Mouse (Mus musculus) inflammation-experienced regulatory T-cells, adult 6 months (primary cell): ENCODE measurements around the gene Cyp4f17. TPM values are rescaled to one million over a fixed set of nuclear protein-coding genes. Genes with fewer than 3 reads are reported as not detected.
"Not testable (repeated sequence)": the region's sequence is repeated elsewhere in the genome, so short reads cannot be mapped to it uniquely, and the experiment has no call there.

ENCODE experiments used
- ATAC-seq: one replicate; pipeline ENCODE4 v1.8.0; 2017
- polyA plus RNA-seq, 3 experiments: library from polyadenylated mRNA; unstranded; fragments of 100-300 nt; shearing (Covaris generic); gene quantifications; one replicate each; pipeline ENCODE4 v1.2.1; 2017

The Cyp4f17 gene
- polyA plus RNA-seq = 10 to 100 TPM; 10.3 to 11.9 (median 10.8) TPM

DNA sequence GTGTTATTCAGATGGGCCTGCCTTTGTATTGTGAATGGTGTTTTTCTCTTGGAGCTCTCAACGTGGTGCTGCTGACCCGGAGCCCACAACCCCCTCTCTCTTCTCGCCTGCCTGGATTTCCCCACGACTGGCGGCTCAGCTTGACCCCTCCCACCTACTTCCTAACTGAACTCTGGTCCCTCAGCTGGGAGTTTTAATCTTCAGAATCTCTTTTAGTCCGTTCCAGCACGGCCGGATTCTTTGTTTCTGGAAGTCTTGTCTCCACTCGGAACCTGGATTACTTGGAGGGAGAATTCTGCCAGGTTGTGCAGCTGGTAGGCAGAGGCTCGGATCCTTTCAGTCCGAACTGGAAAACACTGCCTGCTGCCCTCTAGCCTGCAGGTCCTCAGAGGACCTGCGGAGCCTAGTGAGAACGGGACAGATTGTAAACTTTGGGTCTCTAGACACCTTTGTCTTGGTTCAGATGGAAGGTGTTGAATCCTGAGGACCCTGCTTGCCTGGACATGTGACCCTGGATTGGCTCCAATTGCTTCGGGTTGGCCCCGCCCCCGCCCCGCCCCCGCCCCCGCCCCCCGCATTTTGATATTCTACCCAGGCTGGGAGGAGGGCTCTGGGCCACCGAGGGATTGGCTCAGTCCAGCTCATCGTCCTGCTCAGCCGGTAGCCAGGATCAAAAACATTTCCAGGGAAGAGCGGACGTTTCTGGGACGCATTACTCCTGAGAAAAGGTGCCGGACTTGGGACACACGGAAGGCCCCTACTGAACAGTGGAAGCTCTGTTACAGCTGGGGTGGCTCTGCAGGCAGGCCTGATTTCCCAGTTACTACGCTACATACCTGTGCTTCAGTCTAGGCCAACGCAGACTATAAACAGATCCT lies at the start of gene Cyp4f17:
Cyp4f17 (plus strand) TSS at position 200 of the 878 bp plus-strand sequence.
- ATAC-seq = no peak

DNA sequence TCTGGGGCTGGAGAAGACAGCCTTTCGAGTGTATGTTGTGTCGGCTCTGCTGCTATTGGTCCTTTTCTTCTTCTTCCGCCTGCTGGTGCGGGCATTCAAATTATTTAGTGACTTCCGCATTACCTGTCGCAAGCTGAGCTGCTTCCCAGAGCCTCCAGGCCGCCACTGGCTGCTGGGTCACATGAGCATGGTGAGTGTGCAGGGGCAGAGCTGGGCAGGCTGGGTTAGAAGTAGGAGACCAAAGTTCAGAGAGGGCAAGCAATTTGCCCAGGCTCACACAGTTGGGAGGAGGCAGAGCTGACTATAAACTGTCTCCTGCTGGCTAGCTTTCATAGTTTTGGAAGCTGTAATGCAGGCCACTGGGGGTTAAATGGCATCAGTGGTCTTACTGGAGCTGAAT lies 37.4 kb upstream of the Cyp4f17 start:
- no peak for ATAC-seq

DNA sequence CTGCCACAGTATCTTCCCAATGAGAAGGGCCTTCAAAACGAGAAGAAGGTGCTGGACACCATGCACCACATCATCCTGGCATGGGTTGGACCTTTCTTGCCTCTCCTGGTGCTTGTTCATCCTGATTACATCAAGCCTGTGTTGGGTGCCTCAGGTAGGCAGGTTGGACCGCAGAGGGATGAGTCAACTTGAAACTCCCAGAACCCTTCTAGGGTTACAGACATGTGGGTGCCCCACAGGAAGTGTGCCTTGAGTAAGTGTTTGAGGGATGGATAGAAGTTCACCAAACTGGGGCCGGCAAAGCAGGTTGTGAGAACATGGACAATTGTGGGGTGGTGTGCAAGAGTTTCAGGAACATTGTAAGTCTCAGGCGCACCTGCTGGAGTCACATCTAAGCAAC lies 35.1 kb upstream of the Cyp4f17 start:
- peak; percentile 99 for ATAC-seq

DNA sequence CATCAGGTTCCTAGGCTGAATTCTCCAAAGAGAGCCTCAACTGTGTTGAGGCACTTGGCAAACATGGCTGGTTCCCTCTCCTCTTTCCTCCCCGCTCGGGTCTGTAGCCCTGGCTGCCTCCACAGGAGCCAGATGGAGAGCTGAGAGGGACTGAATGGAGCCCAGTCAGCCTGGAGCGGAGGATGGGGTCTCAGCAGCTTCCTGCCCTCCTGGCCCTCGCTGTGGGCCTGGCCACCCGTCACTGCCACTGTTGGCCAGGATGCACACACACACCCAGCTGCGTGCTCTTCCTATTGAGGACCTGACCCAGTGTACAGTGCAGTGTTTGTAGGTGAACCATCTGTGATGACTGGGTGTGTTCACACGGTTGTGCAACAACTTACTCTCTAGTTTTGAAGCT lies 33.7 kb upstream of the Cyp4f17 start:
- ATAC-seq = no peak

DNA sequence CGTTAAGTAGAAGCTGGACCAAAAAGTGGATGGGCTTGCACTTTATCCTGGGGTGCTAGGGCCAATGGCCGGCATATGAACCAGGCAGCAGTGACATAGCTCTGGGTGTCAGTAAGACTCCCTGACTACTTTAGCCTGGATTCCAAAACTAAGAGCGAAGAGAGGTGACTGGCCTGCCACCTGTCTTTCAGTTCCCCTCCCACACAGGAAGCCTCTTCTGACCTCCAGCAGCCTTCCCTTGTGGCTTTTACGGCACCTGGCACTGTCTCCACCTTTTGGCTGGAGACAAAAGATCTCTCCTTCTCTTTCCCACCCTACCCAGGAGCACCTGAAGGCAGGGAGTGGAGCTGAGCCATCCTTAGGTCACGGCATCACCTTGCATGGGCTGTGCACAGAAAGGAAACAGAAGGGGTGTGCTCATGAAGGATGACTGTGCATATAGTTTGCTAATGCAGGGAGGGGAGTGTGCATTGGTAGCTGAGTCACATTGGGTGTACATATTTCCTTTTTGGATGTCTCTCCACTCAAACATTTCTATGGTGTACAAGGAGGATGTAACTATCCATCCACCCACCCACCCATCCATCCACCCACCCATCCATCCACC lies 30.8 kb upstream of the Cyp4f17 start:
- no peak for ATAC-seq

DNA sequence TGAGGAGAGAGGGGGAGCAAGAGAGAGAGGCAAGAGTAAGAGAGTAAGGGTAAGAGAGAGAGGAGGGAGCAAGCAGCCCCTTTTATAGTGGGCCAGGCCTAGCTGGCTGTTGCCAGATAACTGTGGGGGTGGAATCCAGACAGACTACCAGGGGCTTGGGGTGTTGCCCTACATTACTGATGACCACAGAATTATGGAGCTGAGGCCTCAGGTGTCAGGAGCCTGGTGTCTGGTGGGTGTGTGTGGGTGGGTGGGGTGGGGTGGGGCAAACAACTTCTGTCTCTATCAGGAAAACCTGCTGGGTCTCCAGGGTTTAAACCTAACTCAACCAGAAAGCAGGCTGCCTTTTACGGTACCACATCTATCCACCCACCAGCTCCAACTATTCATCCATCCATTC lies 28.6 kb upstream of the Cyp4f17 start:
- no peak for ATAC-seq

DNA sequence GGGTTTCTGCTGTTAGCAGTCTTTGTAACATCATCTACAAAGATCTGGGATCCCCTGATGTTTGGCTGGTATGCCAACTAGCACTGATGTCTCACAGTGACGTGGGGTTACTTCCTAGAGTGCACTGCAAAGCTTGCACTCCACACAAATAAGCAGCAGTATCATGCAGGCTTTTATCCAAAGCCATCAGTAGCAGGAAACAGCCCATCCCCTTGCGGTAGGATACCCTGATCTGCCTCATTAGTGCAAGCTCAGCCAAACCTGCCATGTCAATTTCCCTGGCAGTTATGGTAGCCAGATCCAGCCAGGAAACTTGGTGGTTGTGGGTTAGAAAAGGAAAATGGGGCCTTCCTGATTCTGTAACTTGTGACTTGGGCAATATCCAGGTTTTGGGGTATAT lies 27.1 kb upstream of the Cyp4f17 start:
- no peak for ATAC-seq

DNA sequence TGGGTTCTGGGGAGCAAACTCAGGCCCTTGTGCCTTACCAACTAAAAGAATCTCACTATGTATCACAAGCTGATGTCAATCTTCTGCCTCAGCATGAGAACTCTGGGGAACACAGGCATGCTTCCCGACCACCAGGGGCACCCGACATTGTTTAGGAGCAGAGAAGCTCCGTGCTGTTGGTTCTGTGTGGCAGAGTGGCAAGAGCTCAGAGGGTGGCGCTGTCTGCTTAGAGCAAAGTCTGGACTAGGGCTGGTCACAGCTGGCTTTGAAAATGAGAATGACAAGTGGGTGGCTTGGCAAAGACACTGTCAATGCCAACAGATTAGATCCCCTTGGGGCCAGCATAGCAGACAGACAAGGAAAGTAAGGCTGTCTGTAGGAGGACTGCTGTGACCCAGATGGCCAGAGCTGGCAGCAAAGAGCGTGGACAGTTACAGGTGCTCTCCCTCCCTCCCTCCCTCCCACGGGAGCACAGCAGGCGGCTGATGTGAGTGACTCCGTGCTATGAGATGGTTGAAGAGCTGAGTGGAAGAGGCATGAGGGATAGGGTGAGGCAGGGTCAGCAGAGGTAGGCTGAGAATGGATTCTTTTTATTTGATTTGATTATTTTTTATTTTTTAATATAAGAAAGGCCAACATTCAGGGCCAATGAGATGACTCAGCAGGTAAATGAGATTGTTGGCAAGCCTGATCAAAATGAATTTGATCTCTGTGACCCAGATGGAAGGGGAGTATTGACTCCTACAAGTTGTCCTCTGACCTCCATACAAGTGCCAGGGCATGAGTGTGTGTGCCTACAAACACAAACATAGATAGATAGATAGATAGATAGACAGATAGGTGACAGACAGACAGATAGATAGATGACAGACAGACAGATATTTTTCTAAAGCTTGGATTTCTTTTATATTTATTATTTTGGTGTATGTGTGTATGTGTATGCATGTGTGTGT lies 26.0 kb upstream of the Cyp4f17 start:
- no peak for ATAC-seq

DNA sequence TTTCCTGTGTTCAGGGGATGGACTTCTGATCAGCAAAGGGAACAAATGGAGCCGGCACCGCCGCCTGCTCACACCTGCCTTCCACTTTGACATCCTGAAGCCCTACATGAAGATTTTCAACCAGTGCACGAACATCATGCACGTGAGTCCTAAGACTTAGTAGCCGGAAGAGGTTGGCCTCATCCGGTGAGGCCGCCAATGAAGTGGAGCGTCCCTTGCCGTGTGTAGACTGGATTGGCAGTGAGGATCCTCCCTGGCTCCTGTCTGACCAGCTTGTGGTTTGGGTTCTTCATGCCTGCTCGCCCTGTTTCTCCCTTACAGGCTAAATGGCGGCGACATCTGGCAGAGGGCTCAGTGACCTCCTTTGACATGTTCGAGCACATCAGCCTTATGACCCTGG lies 24.1 kb upstream of the Cyp4f17 start:
- ATAC-seq = no peak

DNA sequence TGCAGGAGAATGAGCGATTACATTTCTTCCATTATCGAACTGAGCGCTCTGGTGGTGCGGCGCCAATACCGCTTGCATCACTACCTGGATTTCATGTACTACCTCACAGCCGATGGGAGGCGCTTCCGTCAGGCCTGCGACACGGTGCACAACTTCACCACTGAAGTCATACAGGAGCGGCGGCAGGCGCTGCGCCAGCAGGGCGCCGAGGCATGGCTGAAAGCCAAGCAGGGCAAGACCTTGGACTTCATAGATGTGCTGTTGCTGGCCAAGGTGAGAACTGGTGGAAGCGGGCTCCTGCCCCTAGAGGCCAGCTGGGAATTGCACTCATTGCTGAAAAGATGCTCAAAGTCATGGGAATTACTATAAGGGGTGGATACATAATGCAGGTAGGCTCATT lies 22.6 kb upstream of the Cyp4f17 start:
- peak; percentile 64 for ATAC-seq

DNA sequence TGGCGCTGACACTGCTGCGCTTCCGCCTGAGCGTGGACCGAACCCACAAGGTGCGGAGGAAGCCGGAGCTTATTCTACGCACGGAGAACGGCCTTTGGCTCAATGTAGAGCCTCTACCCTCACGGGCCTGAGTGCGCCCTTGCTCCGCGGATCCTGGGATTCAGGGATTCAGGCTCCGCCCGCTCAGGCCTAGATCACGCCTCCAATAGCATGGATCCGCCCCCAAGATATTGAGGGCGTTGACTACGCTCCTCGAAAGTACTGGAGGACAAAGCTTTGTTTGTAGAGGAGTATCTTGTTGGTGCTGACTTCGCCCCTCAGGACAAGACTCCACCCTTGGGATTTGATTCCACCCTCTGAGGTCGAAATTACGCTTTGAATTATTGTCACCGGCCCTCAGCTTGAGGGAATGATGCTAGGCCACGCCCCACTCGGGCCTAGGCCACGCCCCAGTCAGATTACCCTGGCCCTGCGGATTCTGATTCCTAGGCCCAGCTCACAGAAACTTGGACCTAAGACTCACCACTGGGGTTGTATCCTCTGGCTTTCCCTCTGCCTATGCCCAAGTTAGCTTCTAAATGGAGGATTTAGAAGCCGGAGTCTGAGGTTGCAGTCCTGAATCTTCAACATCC lies 13.4 kb upstream of the Cyp4f17 start:
- peak; percentile 58 for ATAC-seq

DNA sequence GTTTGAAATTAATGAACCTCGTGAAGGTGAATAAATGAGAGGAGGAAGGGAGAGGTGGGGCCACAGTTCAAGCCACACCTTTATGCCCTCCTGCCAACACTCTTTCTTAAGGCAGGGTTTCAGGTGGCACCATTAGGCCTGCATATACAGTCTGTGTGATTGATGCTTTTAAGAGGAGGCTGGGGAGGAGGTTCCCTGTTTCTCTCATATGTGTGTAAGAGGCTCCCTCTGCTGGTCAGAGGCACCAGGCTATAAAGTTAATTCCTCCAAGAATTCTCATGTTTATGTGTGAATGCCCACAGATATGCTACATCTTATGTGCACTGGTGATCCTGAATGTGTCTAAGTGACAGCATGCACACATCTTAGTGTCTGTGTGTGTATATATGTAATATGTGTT lies 11.2 kb upstream of the Cyp4f17 start:
- peak; percentile 73 for ATAC-seq

DNA sequence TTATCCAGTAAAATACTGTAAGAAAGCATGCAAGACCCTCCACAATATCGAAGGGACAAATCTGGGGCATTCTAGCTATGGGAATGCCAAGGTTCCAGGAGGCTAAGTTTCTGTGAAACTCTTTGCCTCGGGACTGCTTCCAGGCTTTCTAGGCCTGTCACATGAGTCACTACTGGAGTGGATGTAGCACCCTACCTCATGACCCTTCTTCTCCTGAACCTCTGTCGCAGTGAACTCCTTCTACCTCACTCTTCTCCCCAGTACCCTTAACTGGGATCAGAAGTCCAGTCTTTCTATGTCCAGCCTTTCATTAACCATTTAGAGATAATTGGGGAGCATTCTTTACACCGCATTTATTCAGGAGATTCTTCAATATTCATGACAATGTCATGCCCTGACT lies 5.3 kb upstream of the Cyp4f17 start:
- ATAC-seq = not testable (repeated sequence)

DNA sequence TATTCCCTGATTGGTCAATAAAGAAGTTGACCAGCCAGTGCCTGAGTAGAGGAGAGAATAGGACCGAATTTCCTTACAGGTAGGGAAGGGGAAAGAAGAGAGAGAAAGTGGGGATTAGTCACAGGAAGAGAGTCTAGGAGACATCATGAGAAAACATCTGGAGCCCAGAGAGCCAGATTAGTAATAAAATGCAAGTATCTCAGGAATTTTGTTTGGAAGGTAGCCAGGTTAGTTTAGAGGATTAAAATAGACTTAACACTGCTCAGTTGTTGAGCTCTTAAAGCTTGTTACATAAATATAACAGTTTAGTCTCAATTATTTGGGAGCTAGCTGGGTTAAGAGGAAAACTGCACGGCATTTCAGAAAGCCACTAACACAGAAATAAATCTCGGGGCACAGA lies 4.8 kb upstream of the Cyp4f17 start:
- no peak for ATAC-seq

DNA sequence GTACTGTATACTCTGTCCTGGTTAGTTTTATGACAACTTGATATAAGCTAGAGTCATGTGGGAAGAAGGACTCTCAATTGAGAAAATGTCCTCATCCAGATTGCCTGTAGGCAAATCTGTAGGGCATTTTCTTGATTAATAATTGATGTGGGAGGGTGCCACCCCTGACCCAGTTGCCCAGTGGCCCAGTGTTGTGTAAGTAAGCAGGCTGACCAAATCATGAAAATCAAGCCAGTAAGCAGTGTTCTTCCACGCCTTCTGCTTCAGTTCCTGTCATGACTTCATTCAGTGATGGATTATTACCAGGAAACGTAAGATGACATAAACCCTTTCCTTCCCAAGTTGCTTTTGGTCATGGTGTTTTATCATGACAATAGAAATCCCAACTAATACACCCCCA lies 2.7 kb upstream of the Cyp4f17 start:
- ATAC-seq = no peak

DNA sequence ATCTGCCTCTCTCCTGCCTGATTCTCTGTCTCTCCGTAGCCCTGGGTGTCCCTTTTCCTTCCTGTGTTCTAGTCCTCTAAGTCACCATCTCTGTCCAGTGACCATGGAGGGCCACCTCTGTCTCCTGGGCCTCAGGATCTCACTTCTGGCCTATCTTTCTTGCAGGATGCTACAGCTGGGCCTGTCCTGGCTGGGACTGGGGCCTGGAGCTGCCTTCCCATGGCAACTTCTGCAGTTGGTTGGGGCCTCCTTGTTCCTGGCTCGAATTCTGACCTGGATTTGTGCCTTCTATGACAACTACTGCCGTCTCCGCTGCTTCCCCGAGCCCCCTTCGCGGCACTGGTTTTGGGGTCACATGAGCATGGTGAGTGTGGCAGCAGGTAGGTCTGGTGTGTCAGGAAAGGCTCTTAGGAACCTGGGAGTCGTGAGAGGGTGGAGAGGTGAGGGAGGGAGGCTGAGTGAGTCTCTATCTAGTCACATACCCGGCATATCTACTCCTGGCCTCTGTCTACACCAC lies 937 bp downstream of the Cyp4f17 start:
- ATAC-seq = no peak

DNA sequence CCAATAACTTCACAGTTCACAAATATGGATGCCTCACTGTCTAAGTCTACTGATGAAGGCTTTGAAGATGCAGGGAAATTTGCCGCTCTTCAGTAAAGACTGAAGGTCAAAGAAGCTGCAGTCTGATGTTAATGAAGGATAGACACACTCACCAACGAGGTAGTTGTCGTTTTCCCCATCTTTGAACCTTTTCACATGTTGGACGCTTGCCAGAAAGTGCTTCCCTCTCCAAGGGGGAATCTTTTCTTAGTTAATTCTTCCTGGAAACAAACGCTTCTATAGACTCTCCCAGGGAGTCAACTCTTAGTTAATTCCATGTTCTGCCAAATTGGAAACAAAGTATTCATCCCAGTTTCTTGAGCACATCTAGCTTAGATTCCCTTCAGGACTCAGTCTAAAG lies 10.3 kb downstream of the Cyp4f17 start:
- ATAC-seq = no peak

DNA sequence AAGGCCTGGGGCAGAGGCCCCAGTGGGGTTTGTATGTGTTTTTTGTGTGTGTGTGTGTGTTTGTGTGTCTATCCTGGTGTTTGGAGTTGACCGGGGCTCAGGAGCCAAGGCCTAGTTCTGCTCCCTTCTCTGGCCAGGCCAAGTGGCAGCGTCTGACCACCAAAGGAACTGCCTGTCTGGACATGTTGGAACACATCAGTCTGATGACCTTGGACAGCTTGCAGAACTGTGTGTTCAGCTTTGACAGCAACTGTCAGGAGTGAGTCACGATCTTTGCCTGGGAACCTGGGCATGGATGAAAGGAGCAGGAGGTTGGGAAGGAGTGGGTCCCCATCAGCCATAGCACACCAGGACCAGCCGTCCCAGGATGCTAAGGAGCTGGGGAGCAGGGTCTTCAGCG lies 16.1 kb downstream of the Cyp4f17 start:
- ATAC-seq = no peak

DNA sequence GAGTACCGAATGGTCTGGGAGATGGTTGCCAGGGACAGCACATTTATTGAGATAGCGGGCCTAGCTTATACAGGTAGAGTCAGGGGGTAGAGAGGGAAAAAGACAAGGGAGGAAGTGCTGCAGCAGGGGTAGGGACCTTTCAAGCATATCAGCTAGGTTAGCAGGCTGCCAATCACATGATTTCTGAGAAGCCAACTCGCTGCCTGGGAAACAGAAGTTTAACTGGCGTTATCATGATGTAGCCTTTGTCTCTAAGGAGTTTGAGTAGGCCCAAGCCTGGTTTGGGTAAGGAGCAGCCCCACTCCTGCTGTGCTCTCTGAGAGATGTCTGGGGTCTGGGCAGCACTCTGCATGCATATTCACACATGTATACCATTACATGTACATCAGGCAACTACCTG lies 16.5 kb downstream of the Cyp4f17 start:
- ATAC-seq = no peak

DNA sequence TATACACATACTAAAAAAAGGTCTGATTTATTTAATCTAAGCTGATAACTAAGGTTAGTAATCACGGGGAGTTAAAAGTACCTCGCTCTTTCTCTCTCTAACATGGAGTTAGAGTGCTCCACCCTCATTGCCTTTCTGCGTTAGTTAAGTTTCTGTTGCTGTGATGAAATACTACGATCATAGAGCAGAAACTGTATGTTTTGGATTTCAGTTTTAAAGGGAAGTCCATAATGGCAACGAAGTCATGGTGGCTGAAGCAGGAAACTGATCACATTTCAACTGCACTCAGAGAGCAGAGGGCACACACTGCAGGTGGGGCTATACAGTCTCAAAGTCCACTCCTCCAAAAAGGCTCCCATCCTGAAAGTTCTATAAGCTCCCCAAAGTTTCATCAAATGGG lies 17.0 kb downstream of the Cyp4f17 start:
- no peak for ATAC-seq

DNA sequence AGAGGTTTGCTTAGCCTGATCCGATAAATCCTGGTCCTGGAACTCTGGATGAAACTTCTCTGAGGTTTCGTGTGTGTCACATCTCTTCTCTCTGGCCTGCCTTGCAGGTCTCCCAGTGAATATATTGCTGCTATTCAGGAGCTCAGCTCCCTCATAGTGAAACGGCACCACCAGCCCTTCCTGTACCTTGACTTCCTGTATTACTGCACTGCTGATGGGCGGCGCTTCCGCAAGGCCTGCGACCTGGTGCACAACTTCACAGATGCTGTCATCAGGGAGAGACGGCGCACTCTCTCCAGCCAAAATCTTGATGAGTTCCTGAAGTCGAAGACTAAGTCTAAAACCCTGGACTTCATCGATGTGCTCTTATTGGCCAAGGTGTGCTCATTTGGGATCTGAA lies 18.0 kb downstream of the Cyp4f17 start:
- ATAC-seq = peak; percentile 89

DNA sequence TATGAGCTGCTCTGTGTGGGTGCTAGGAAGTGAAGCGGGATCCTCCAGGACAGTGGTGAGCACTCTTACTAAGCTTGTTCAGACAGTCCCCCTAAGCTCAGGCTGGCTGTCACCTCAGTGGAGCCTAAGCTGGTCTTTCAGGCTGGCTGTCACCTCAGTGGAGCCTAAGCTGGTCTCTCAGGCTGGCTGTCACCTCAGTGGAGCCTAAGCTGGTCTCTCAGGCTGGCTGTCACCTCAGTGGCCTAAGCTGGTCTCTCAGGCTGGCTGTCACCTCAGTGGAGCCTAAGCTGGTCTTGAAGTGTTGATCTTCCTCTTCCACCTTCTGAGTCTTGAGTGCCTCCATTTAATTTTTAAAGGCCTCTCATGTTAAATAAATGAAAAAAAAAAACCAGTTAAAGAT lies 20.5 kb downstream of the Cyp4f17 start:
- ATAC-seq = not testable (repeated sequence)
